Mouse (Mus musculus): ENCODE data around the gene St6galnac3. TPM values are rescaled to one million over a fixed set of nuclear protein-coding genes. Genes with fewer than 3 reads are reported as not detected.

The St6galnac3 gene
- polyA plus RNA-seq, 1 experiment = not detected

DNA sequence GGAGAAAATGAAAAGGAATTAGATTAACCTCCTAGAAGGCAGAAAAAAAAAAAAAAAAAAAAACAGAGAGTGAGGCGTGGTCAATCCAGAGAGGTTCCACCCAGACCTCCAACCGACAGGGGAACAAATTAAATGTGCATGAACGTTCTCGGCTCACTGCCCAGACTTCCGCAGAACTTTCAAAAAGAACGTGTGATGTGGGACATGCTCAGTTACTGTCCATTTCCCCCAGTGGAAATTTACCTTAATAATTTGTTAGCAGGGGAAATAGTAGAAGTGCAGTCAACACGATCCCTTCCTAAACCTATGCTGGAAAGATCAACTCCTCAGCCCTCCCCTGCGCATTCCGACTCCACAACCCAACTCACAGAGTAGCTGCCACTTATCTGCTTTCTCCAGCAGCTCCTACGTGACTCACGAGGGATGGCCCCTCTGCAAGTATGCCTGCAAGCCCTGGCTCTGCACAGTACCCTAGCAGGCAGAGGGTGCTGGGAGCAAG is 35.1 kb downstream of the St6galnac3 start:
- Histone ChIP-seq H3K36me3 (ENCODE audit: control insufficient read depth, insufficient read depth) (no peaks in the 10 kb centered on the region), H3ac (ENCODE audit: control insufficient read depth, insufficient read length, low read depth) (no peak overlapping the region)

DNA sequence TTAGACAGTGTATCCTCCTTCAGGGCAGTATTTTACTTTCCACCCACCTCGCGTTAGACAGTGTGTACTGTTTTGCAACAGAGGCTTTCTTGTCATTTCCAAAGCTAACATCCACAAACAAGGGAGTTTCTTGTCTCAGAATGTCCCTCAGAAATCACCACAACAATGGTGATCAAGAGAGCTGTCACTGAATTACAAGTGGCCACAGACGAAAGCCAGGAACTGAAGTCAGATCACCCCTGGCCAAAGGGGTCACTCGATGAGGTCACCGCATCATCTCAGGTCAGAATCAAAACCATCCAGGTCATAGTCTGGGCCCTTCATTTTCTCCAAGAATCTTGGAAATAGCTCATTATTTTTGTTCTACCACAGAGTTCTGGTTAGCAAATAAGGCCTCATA is 37.1 kb downstream of the St6galnac3 start:
- H3K27me3 ChIP-seq (ENCODE audit: control insufficient read depth, insufficient read depth, insufficient read length) = no peaks in the 10 kb centered on the region
- no peak overlapping the region for H3ac ChIP-seq (ENCODE audit: control insufficient read depth, insufficient read length, low read depth)
- H3K79me3 ChIP-seq (ENCODE audit: low read depth) = no peaks in the 10 kb centered on the region
- TF ChIP-seq USF1 (IDR thresholded peaks at IDR 0.05; ENCODE audit: low read depth) (no peak), MYOG (IDR thresholded peaks at IDR 0.05; ENCODE audit: control insufficient read depth, extremely low read depth, insufficient read length) (no peak), MAX (IDR thresholded peaks at IDR 0.05) (no peak), FOSL1 (IDR thresholded peaks at IDR 0.05; ENCODE audit: insufficient read depth, low read length, poor library complexity, severe bottlenecking) (no peak), CTCF (IDR thresholded peaks at IDR 0.05; ENCODE audit: control insufficient read depth, insufficient read depth, insufficient read length) (no peak), CEBPB (IDR thresholded peaks at IDR 0.05; ENCODE audit: low read depth) (no peak), MYOD1 (IDR thresholded peaks at IDR 0.05; ENCODE audit: control insufficient read depth, insufficient read length, low read depth) (no peak)
- H3K79me2 ChIP-seq (ENCODE audit: control insufficient read depth, insufficient read depth) = no peaks in the 10 kb centered on the region
- no peak overlapping the region for H3K4me3 ChIP-seq (ENCODE audit: insufficient read depth, poor library complexity, severe bottlenecking)
- no peaks in the 10 kb centered on the region for H3K36me3 ChIP-seq (ENCODE audit: control insufficient read depth, insufficient read depth)

More for the DNA sequence above, 35.1 kb downstream of the St6galnac3 start:
- H3K4me3 ChIP-seq (ENCODE audit: insufficient read depth, poor library complexity, severe bottlenecking) = no peak overlapping the region
- H3K79me2 ChIP-seq (ENCODE audit: control insufficient read depth, insufficient read depth) = no peaks in the 10 kb centered on the region
- H3K79me3 ChIP-seq (ENCODE audit: low read depth) = no peaks in the 10 kb centered on the region
- TF ChIP-seq CEBPB (IDR thresholded peaks at IDR 0.05; ENCODE audit: low read depth) (no peak), FOSL1 (IDR thresholded peaks at IDR 0.05; ENCODE audit: insufficient read depth, low read length, poor library complexity, severe bottlenecking) (no peak), USF1 (IDR thresholded peaks at IDR 0.05; ENCODE audit: low read depth) (no peak), MAX (IDR thresholded peaks at IDR 0.05) (no peak), CTCF (IDR thresholded peaks at IDR 0.05; ENCODE audit: control insufficient read depth, insufficient read depth, insufficient read length) (no peak), MYOD1 (IDR thresholded peaks at IDR 0.05; ENCODE audit: control insufficient read depth, insufficient read length, low read depth) (no peak), MYOG (IDR thresholded peaks at IDR 0.05; ENCODE audit: control insufficient read depth, extremely low read depth, insufficient read length) (no peak)
- H3K27me3 ChIP-seq (ENCODE audit: control insufficient read depth, insufficient read depth, insufficient read length) = no peaks in the 10 kb centered on the region

DNA sequence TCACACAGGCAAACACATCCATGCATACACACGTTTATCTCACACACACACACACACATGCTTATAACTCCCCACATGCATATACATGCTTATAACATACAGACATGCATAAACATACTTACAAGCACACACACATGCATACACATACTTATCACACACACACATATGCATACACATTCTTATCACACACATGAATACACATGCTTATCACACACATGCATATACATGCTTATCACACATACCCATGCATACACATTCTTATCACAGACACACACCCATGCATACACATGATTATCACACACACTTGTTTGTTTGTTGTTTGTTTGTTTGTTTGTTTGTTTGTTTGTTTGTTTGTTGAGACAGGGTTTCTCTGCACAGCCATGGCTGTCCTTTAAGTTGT is 40.1 kb downstream of the St6galnac3 start:
- Histone ChIP-seq H3K36me3 (ENCODE audit: control insufficient read depth, insufficient read depth) (no peaks in the 10 kb centered on the region), H3K27me3 (ENCODE audit: control insufficient read depth, insufficient read depth, insufficient read length) (no peaks in the 10 kb centered on the region), H3K79me2 (ENCODE audit: control insufficient read depth, insufficient read depth) (no peaks in the 10 kb centered on the region), H3K79me3 (ENCODE audit: low read depth) (no peaks in the 10 kb centered on the region), H3K4me3 (ENCODE audit: insufficient read depth, poor library complexity, severe bottlenecking) (no peak overlapping the region), H3ac (ENCODE audit: control insufficient read depth, insufficient read length, low read depth) (no peak overlapping the region)
- TF ChIP-seq MYOD1 (IDR thresholded peaks at IDR 0.05; ENCODE audit: control insufficient read depth, insufficient read length, low read depth) (no peak), CTCF (IDR thresholded peaks at IDR 0.05; ENCODE audit: control insufficient read depth, insufficient read depth, insufficient read length) (no peak), MAX (IDR thresholded peaks at IDR 0.05) (no peak), MYOG (IDR thresholded peaks at IDR 0.05; ENCODE audit: control insufficient read depth, extremely low read depth, insufficient read length) (no peak), USF1 (IDR thresholded peaks at IDR 0.05; ENCODE audit: low read depth) (no peak), CEBPB (IDR thresholded peaks at IDR 0.05; ENCODE audit: low read depth) (no peak), FOSL1 (IDR thresholded peaks at IDR 0.05; ENCODE audit: insufficient read depth, low read length, poor library complexity, severe bottlenecking) (no peak)

- Histone ChIP-seq H3K4me3 (ENCODE audit: insufficient read depth, poor library complexity, severe bottlenecking) (no peak overlapping the region), H3K79me2 (ENCODE audit: control insufficient read depth, insufficient read depth) (no peaks in the 10 kb centered on the region), H3K79me3 (ENCODE audit: low read depth) (no peaks in the 10 kb centered on the region), H3K36me3 (ENCODE audit: control insufficient read depth, insufficient read depth) (no peaks in the 10 kb centered on the region), H3ac (ENCODE audit: control insufficient read depth, insufficient read length, low read depth) (no peak overlapping the region), H3K27me3 (ENCODE audit: control insufficient read depth, insufficient read depth, insufficient read length) (no peaks in the 10 kb centered on the region)
- no peak for TF ChIP-seq CEBPB (IDR thresholded peaks at IDR 0.05; ENCODE audit: low read depth)
- TF ChIP-seq MYOG (IDR thresholded peaks at IDR 0.05; ENCODE audit: control insufficient read depth, extremely low read depth, insufficient read length) = no peak
- no peak for TF ChIP-seq CTCF (IDR thresholded peaks at IDR 0.05; ENCODE audit: control insufficient read depth, insufficient read depth, insufficient read length)
- TF ChIP-seq MAX (IDR thresholded peaks at IDR 0.05) = no peak
- TF ChIP-seq MYOD1 (IDR thresholded peaks at IDR 0.05; ENCODE audit: control insufficient read depth, insufficient read length, low read depth) = no peak
- TF ChIP-seq FOSL1 (IDR thresholded peaks at IDR 0.05; ENCODE audit: insufficient read depth, low read length, poor library complexity, severe bottlenecking) = no peak
- TF ChIP-seq USF1 (IDR thresholded peaks at IDR 0.05; ENCODE audit: low read depth) = no peak
These were observed 42.7 kb downstream of the St6galnac3 start for GRCm38 (mm10) chr3:153682303-153682702.

- no peaks in the 10 kb centered on the region for H3K27me3 ChIP-seq (ENCODE audit: control insufficient read depth, insufficient read depth, insufficient read length)
- H3K79me2 ChIP-seq (ENCODE audit: control insufficient read depth, insufficient read depth) = no peaks in the 10 kb centered on the region
- H3ac ChIP-seq (ENCODE audit: control insufficient read depth, insufficient read length, low read depth) = no peak overlapping the region
- no peak overlapping the region for H3K4me3 ChIP-seq (ENCODE audit: insufficient read depth, poor library complexity, severe bottlenecking)
- TF ChIP-seq FOSL1 (IDR thresholded peaks at IDR 0.05; ENCODE audit: insufficient read depth, low read length, poor library complexity, severe bottlenecking) = no peak
- TF ChIP-seq CEBPB (IDR thresholded peaks at IDR 0.05; ENCODE audit: low read depth) = no peak
- no peak for TF ChIP-seq MYOD1 (IDR thresholded peaks at IDR 0.05; ENCODE audit: control insufficient read depth, insufficient read length, low read depth)
- no peak for TF ChIP-seq MAX (IDR thresholded peaks at IDR 0.05)
- no peak for TF ChIP-seq USF1 (IDR thresholded peaks at IDR 0.05; ENCODE audit: low read depth)
- TF ChIP-seq MYOG (IDR thresholded peaks at IDR 0.05; ENCODE audit: control insufficient read depth, extremely low read depth, insufficient read length) = no peak
- TF ChIP-seq CTCF (IDR thresholded peaks at IDR 0.05; ENCODE audit: control insufficient read depth, insufficient read depth, insufficient read length) = no peak
- no peaks in the 10 kb centered on the region for H3K36me3 ChIP-seq (ENCODE audit: control insufficient read depth, insufficient read depth)
- H3K79me3 ChIP-seq (ENCODE audit: low read depth) = no peaks in the 10 kb centered on the region
These were observed 43.3 kb downstream of the St6galnac3 start for GRCm38 (mm10) chr3:153681720-153682119.
